Comparison of ENCODE assay signal across 8 mouse cellular contexts in genomic region chr17:33523918-33524755, GRCm38 (mm10). TPM values are rescaled to one million over a fixed set of nuclear protein-coding genes. Genes with fewer than 3 reads are reported as not detected.
A peak's percentile ranks its signal among the peaks of the same experiment; 100 is the strongest.
DNase-seq lines count a peak whose midpoint lies in the region; ATAC-seq and TF ChIP-seq lines count a peak whose summit lies in the region.

TSS of gene Adamts10 (plus strand) at chr17:33524204.

- no peak for TF ChIP-seq CTCF in testis, adult 2 months (IDR thresholded peaks at IDR 0.05; ENCODE audit: control insufficient read depth, insufficient read depth, insufficient replicate concordance, low read depth, low read length)

- no peaks in the 10 kb centered on the region for H3K27me3 ChIP-seq in forebrain, embryonic 11.5 days (ENCODE audit: control insufficient read depth, insufficient read depth, low read length)
- H3K27me3 ChIP-seq in heart, embryonic 15.5 days, result no peaks in the 10 kb centered on the region
- no peaks in the 10 kb centered on the region for H3K27me3 ChIP-seq in liver, embryonic 16.5 days (ENCODE audit: control insufficient read depth, insufficient read depth, low read depth, low read length)
- no peaks in the 10 kb centered on the region for H3K27me3 ChIP-seq in neural tube, embryonic 13.5 days
- no peaks in the 10 kb centered on the region for H3K27me3 ChIP-seq in testis, adult 2 months (ENCODE audit: control insufficient read depth, insufficient read depth, low read length)

- H3K9ac ChIP-seq in forebrain, embryonic 11.5 days (ENCODE audit: low read length), result peak within 1 kb of the TSS; percentile 74
- peak within 1 kb of the TSS; percentile 71 for H3K9ac ChIP-seq in heart, embryonic 15.5 days
- H3K9ac ChIP-seq in liver, embryonic 16.5 days (ENCODE audit: low read depth, low read length), result peak within 1 kb of the TSS; percentile 53
- peak within 1 kb of the TSS; percentile 86 for H3K9ac ChIP-seq in neural tube, embryonic 13.5 days

- H3K4me3 ChIP-seq in forebrain, embryonic 11.5 days (ENCODE audit: low read depth, low read length), result peak within 1 kb of the TSS; percentile 62
- peak within 1 kb of the TSS; percentile 67 for H3K4me3 ChIP-seq in heart, embryonic 15.5 days
- peak within 1 kb of the TSS; percentile 58 for H3K4me3 ChIP-seq in liver, embryonic 16.5 days (ENCODE audit: low read depth, low read length)
- H3K4me3 ChIP-seq in neural tube, embryonic 13.5 days, result peak within 1 kb of the TSS; percentile 70
- H3K4me3 ChIP-seq in testis, adult 2 months (ENCODE audit: control insufficient read depth, low read depth, low read length), result peak within 1 kb of the TSS; percentile 88

- H3K4me1 ChIP-seq in forebrain, embryonic 11.5 days (replicated peaks; ENCODE audit: control insufficient read depth, insufficient read depth, low read length), result peaks cover 9% of the 10 kb centered on the region; the same call in 1 of the 2 replicates
- peaks cover 24% of the 10 kb centered on the region for H3K4me1 ChIP-seq in heart, embryonic 15.5 days (replicated peaks)
- H3K4me1 ChIP-seq in liver, embryonic 16.5 days (ENCODE audit: control insufficient read depth, low read depth, low read length), result peaks cover 7% of the 10 kb centered on the region
- peaks cover 27% of the 10 kb centered on the region for H3K4me1 ChIP-seq in neural tube, embryonic 13.5 days (replicated peaks)
- no peaks in the 10 kb centered on the region for H3K4me1 ChIP-seq in testis, adult 2 months (ENCODE audit: control insufficient read depth, insufficient read depth, low read length)

- DNase-seq in CD4-positive helper T cell, adult 2 months (ENCODE audit: low read depth, low spot score), result peak; percentile 88
- peak; percentile 82 for DNase-seq in brain, adult 2 months (ENCODE audit: low read depth, low spot score)
- DNase-seq in forebrain, embryonic 11.5 days (ENCODE audit: low spot score), result peak; percentile 93
- peak; percentile 81 to 88 for DNase-seq in kidney, postnatal 25 days

- WGBS in forebrain, embryonic 11.5 days, result under 1% methylated on average over 44 of the region's 44 CpGs
- under 1% methylated on average over 44 of the region's 44 CpGs for WGBS in heart, embryonic 15.5 days
- WGBS in liver, embryonic 16.5 days (ENCODE audit: insufficient replicate concordance), result under 1% methylated on average over 37 of the region's 44 CpGs
- under 1% methylated on average over 40 of the region's 44 CpGs for whole genome bisulfite sequencing in neural tube, embryonic 13.5 days

- peak; percentile 56; the same call in 1 of the 2 replicates for TF ChIP-seq POLR2A in testis, adult 2 months (IDR thresholded peaks at IDR 0.05; ENCODE audit: control insufficient read depth, low read depth, low read length)

- no peaks in the 10 kb centered on the region; the same call in 1 of the 2 replicates for H3K36me3 ChIP-seq in forebrain, embryonic 11.5 days (ENCODE audit: control insufficient read depth, insufficient read depth, low read length)
- peaks cover 8% of the 10 kb centered on the region; the same call in 1 of the 2 replicates for H3K36me3 ChIP-seq in heart, embryonic 15.5 days
- H3K36me3 ChIP-seq in liver, embryonic 16.5 days (ENCODE audit: control insufficient read depth, insufficient read depth), result no peaks in the 10 kb centered on the region
- H3K36me3 ChIP-seq in neural tube, embryonic 13.5 days, result peaks cover 12% of the 10 kb centered on the region
- no peaks in the 10 kb centered on the region for H3K36me3 ChIP-seq in testis, adult 2 months (ENCODE audit: control insufficient read depth, insufficient read depth, low read length)

- peak within 1 kb of the TSS; percentile 70 for H3K27ac ChIP-seq in forebrain, embryonic 11.5 days (ENCODE audit: low read depth, low read length)
- peak within 1 kb of the TSS; percentile 79 for H3K27ac ChIP-seq in heart, embryonic 15.5 days
- no peak within 1 kb of the TSS for H3K27ac ChIP-seq in liver, embryonic 16.5 days (ENCODE audit: low read length)
- peak within 1 kb of the TSS; percentile 81 for H3K27ac ChIP-seq in neural tube, embryonic 13.5 days (replicated peaks)
- H3K27ac ChIP-seq in testis, adult 2 months (ENCODE audit: control insufficient read depth, insufficient read depth, low read depth, low read length), result peak within 1 kb of the TSS; percentile 8; the same call in 1 of the 2 replicates

- peak within 1 kb of the TSS; percentile 72 for H3K4me2 ChIP-seq in forebrain, embryonic 11.5 days (ENCODE audit: low read depth, low read length, severe bottlenecking)
- peak within 1 kb of the TSS; percentile 68 for H3K4me2 ChIP-seq in heart, embryonic 15.5 days
- peak within 1 kb of the TSS; percentile 54 for H3K4me2 ChIP-seq in liver, embryonic 16.5 days (ENCODE audit: low read depth, low read length)
- peak within 1 kb of the TSS; percentile 71 for H3K4me2 ChIP-seq in neural tube, embryonic 13.5 days

- no peaks in the 10 kb centered on the region for H3K9me3 ChIP-seq in forebrain, embryonic 11.5 days (ENCODE audit: control insufficient read depth, low read length)
- no peaks in the 10 kb centered on the region for H3K9me3 ChIP-seq in heart, embryonic 15.5 days (replicated peaks)
- no peaks in the 10 kb centered on the region for H3K9me3 ChIP-seq in liver, embryonic 16.5 days (replicated peaks; ENCODE audit: control insufficient read depth, low read length)
- no peaks in the 10 kb centered on the region for H3K9me3 ChIP-seq in neural tube, embryonic 13.5 days

- ATAC-seq in forebrain, embryonic 11.5 days (replicated peaks; ENCODE audit: low FRiP score), result peak; percentile 79
- ATAC-seq in heart, embryonic 15.5 days (replicated peaks; ENCODE audit: insufficient number of reproducible peaks, insufficient read depth, low FRiP score, low read depth), result peak; percentile 67
- peak; percentile 64; the same call in 1 of the 2 replicates for ATAC-seq in liver, embryonic 16.5 days (ENCODE audit: low read depth)
- peak; percentile 70 for ATAC-seq in neural tube, embryonic 13.5 days (ENCODE audit: low read depth)

RNA-seq across cellular contexts. Expression of gene Adamts10, which starts in this region (rescaled TPM):
- 51.2 and 54.7 TPM in 2 replicates for polyA plus RNA-seq in forebrain, embryonic 11.5 days (2014; fragmentation: Nextera tagmentation; extraction: Ambion mirVana)
- 30.4 and 57.3 TPM in 2 replicates for polyA plus RNA-seq in heart, embryonic 15.5 days (2015; fragmentation: Nextera tagmentation; extraction: Ambion mirVana)
- polyA plus RNA-seq in liver, embryonic 16.5 days (2015; fragmentation: Nextera tagmentation; extraction: Ambion mirVana), result 5.1 and 6.6 TPM in 2 replicates
- polyA plus RNA-seq in neural tube, embryonic 13.5 days (2015; fragmentation: Nextera tagmentation; extraction: Ambion mirVana), result 45.7 and 54.9 TPM in 2 replicates
- polyA plus RNA-seq in testis, adult 2 months (2012; rRNA removed), result 7.4 and 7.9 TPM in 2 replicates
